Mouse (Mus musculus): ENCODE measurements around the gene Polr1c.

Polr1c gene

GRCm38 (mm10) chr17:46247512-46248188 lies at the start of gene Polr1c, which contains the start of gene Yipf3:
TSS of gene Polr1c (minus strand) at chr17:46248054.
TSS of gene Yipf3 (plus strand) at chr17:46248080.
- DNase-seq: peak; percentile 97 to 98

GRCm38 (mm10) chr17:46297028-46297363 lies 49.1 kb upstream of the Polr1c start:
- no peak for DNase-seq

DNA sequence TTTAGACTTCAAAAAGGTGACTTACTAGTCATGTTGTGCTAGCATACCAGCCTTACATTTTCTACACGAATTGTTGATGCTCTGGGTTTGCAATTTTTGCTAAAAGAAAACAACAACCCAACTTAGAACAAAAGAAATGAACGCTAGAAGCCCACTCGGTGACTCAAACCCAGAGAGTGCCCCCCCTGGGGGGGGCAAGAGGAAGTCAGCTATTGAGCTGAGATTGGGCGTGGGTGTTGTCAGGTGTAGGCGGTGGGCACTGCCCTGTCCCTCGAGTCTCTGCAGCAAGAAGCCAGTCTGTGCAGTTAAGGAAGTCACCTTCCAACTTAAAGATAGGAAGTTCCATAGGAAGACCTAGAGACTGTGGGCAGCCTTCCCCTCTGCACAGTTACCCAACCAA lies 48.7 kb upstream of the Polr1c start:
- no peak for DNase-seq

GRCm38 (mm10) chr17:46287678-46288095 lies 39.8 kb upstream of the Polr1c start:
- peak in 1 of 2 experiments; percentile 29 for DNase-seq

GRCm38 (mm10) chr17:46285407-46285806 lies 37.6 kb upstream of the Polr1c start:
- DNase-seq: no peak

GRCm38 (mm10) chr17:46284653-46285052 lies 36.8 kb upstream of the Polr1c start:
- DNase-seq: peak; percentile 43 to 51

- peak in 1 of 2 experiments; percentile 1 for DNase-seq
Measured at GRCm38 (mm10) chr17:46283911-46284310, 36.1 kb upstream of the Polr1c start.

DNA sequence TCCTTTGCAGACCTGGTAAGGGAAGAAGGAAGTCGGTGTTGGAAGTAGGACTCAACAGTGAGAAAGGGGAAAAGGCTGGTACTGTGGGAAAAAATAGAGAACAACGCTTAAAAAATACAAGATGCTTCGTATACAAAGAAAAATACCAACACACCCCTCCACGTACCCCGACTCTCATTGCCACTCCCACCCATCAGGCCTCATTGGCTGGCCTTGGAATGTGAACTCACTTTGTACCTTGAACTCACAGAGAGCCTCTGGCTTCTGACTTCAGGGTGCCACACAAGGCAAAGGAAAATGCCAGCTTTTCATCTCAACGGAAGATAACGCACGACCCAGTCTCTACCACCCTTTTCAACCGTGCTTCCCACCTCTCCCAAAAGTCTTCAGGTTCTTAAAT lies 35.3 kb upstream of the Polr1c start:
- peak in 1 of 2 experiments; percentile 3 for DNase-seq

DNA sequence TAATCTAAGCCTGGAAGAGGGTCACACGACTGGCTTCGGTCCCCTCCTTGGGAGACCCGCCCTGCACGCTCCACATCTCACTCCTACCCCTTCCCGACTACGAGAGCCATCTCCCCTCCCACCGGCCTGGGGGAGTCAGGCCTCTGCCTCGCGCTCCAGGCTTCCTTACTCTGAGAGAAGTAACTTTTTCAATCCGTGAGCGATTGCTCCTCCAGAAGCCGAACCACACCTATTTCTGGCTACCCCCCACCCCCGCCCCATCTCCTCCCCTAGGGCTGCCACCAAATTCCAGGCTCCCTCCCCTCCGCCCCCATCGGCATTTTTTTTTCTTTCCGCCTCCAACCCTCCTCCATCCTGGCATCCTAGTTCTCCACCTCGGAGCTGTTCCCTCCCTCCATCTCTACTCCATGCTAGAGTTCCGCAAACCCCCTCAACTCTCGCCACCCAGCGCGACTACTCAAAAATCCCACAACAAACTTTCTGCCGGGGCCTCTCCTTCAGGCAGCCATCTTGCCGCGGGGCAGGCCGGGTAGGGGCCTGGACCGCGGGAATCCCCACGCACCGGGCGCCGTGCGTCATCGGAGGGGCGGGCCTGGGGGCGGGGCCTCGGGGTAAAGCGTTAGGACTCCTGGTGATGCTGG lies 34.7 kb upstream of the Polr1c start, which contains the start of gene Tjap1:
TSS of gene Tjap1 (minus strand) at position 544 of the 641 bp plus-strand sequence.
- DNase-seq: peak; percentile 94 to 97

- no peak for DNase-seq
Measured at GRCm38 (mm10) chr17:46278011-46278765, 30.3 kb upstream of the Polr1c start.

GRCm38 (mm10) chr17:46277586-46277985 lies 29.7 kb upstream of the Polr1c start:
- no peak for DNase-seq

DNA sequence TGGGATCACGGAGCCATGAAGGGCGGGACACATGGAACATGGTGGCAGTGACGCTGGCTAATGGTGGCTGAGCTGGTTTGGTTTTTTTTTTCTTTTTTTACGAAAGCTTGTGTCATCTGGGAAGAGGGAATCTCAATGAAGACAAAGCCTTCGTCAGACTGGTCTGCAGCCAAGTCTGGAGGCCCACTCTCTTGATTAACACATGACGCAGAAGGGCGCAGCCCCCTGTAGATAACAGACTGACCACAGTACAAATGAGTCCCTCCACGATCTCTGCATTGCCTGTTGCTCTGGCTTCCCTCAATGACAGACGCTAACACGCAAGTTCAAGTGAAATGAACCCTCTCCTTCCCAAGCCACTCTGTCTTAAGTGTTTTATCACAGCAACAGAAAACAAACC lies 27.7 kb upstream of the Polr1c start:
- DNase-seq: no peak

- DNase-seq: no peak
Measured at GRCm38 (mm10) chr17:46275034-46275433, 27.2 kb upstream of the Polr1c start.

DNA sequence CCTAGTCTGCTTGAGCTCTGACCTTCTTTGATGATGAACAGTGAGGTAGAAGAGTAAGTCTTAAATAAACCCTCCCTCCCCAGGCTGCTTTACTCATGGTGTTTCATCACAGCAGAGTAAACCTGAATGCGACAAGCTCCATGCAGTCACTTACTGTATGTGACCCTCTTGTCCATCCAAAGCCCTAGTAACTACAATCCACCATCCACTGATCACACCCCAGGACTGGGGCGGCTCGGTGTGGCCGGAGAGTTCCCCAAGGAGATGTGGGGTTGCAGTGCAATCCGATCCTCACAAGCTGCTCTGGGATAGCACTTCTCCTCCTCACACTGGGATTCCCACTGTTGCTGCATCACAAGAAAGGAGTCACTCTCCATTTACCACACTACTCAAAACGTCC lies 26.6 kb upstream of the Polr1c start:
- no peak for DNase-seq

GRCm38 (mm10) chr17:46273803-46274236 lies 26.0 kb upstream of the Polr1c start:
- DNase-seq: peak in 1 of 2 experiments; percentile 1

GRCm38 (mm10) chr17:46272675-46273074 lies 24.8 kb upstream of the Polr1c start:
- DNase-seq: peak in 1 of 2 experiments; percentile 2

DNA sequence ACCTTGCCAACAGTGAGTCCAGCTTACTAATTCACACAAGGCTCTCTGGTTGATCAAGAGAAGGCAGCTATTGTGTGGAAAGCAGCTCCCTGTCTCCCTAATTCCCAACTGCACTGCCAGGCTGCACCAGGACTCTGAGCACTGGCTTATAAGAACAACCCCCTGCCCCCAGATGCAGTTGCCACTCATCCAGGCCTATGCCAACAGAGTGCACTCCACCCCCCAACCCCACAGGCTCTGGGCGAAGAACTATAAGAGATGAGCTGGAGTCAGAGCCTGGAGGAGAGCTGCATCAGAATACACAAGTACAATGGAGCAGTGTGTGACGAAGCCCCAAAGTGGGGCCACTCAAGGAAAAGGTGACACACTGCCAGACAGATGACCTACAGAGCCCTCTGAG lies 24.2 kb upstream of the Polr1c start:
- peak in 1 of 2 experiments; percentile 26 for DNase-seq

- DNase-seq: peak; percentile 38 to 52
Measured at GRCm38 (mm10) chr17:46269771-46270534, 22.1 kb upstream of the Polr1c start.

DNA sequence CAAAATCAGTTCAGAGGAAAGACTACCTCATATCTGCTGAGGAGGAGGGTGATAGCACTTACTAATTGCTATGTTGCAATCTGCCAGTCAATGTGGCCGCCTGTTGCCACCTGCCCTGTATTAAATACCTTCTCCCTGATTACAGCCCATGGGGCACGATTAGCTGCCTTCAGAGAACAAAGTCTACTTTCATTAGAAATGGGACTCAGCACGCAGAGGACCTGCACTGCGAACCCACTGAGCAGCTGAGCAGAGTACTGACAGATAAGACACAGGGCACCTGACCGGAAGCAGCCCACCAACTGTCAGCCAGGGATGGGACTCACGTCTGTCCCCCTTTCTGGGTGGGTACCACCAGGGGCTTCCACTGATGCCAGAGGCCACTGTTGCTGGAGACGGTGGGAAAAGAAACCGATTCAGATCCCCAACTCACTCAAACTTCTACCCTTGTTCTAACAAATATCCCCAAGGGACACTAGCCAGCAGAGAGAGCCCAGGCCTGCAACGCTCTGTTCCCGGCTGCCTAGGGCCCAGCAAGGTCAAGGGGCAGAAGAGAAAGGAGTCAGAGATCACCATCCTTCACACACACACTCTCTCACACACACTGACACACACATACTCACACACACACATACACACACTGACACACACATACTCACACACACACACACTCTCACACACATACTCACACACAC lies 20.3 kb upstream of the Polr1c start:
- peak in 1 of 2 experiments; percentile 1 for DNase-seq

DNA sequence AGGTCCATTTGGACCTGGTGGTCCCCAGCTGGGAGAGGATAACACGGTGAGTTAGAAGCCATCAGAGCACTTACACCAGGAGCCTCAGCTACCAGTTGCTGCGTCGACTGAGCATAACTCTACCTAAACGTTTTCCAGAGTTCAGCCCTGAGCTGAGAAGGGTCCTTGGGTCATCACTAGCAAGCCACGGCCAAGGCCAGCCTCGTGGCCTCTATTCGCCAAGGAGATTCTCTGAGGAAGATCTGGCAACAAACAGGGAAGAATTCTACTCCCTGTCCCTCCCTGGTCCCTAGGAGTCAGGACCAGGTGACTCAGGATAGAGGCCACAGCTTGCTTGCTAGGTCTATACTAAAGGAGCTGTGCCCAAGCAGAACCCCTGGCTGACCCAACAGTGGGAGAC lies 19.7 kb upstream of the Polr1c start:
- DNase-seq: peak in 1 of 2 experiments; percentile 1

GRCm38 (mm10) chr17:46266986-46267385 lies 19.1 kb upstream of the Polr1c start:
- DNase-seq: peak in 1 of 2 experiments; percentile 2
